Mouse (Mus musculus): Measurements from ENCODE around the gene Jph4. TPM values are rescaled to one million over a fixed set of nuclear protein-coding genes. Genes with fewer than 3 reads are reported as not detected.
A peak's percentile ranks its signal among the peaks of the same experiment; 100 is the strongest.

The Jph4 gene
- polyA plus RNA-seq (2012; fragmentation: generic; extraction: Trizol), result not detected
- long read RNA-seq, experiment 1, result 0 reads
- long read RNA-seq, experiment 2, result 0 reads

- Histone ChIP-seq H3K27me3 (ENCODE audit: control insufficient read depth, insufficient read depth, insufficient read length) (peaks cover 50% of the 10 kb centered on the region), H3K4me3 (ENCODE audit: insufficient read depth, poor library complexity, severe bottlenecking) (no peak within 1 kb of the TSS), H3K36me3 (ENCODE audit: control insufficient read depth, insufficient read depth) (no peaks in the 10 kb centered on the region), H3K79me3 (ENCODE audit: low read depth) (no peaks in the 10 kb centered on the region), H3ac (ENCODE audit: control insufficient read depth, insufficient read length, low read depth) (no peak within 1 kb of the TSS), H3K79me2 (ENCODE audit: control insufficient read depth, insufficient read depth) (no peaks in the 10 kb centered on the region)
- TF ChIP-seq MYOD1 (IDR thresholded peaks at IDR 0.05; ENCODE audit: control insufficient read depth, insufficient read length, low read depth) (no peak), CEBPB (IDR thresholded peaks at IDR 0.05; ENCODE audit: low read depth) (no peak)
Observed at GRCm38 (mm10) chr14:55116425-55117200, at the start of gene Jph4. TSS of gene Jph4 (minus strand) at chr14:55116935.

- Histone ChIP-seq H3K36me3 (ENCODE audit: control insufficient read depth, insufficient read depth) (no peaks in the 10 kb centered on the region), H3K27me3 (ENCODE audit: control insufficient read depth, insufficient read depth, insufficient read length) (peaks cover 7% of the 10 kb centered on the region), H3K4me3 (ENCODE audit: insufficient read depth, poor library complexity, severe bottlenecking) (no peak overlapping the region), H3K79me3 (ENCODE audit: low read depth) (no peaks in the 10 kb centered on the region), H3K79me2 (ENCODE audit: control insufficient read depth, insufficient read depth) (no peaks in the 10 kb centered on the region), H3ac (ENCODE audit: control insufficient read depth, insufficient read length, low read depth) (no peak overlapping the region)
- TF ChIP-seq MYOG (IDR thresholded peaks at IDR 0.05; ENCODE audit: control insufficient read depth, extremely low read depth, insufficient read length) (no peak), MYOD1 (IDR thresholded peaks at IDR 0.05; ENCODE audit: control insufficient read depth, insufficient read length, low read depth) (no peak), CTCF (IDR thresholded peaks at IDR 0.05; ENCODE audit: control insufficient read depth, insufficient read depth, insufficient read length) (no peak), MAX (IDR thresholded peaks at IDR 0.05) (no peak), CEBPB (IDR thresholded peaks at IDR 0.05; ENCODE audit: low read depth) (no peak), FOSL1 (IDR thresholded peaks at IDR 0.05; ENCODE audit: insufficient read depth, low read length, poor library complexity, severe bottlenecking) (no peak), USF1 (IDR thresholded peaks at IDR 0.05; ENCODE audit: low read depth) (no peak)
Observed at GRCm38 (mm10) chr14:55164172-55164806, 47.6 kb upstream of the Jph4 start.

GRCm38 (mm10) chr14:55162168-55162567 is 45.4 kb upstream of the Jph4 start:
- Histone ChIP-seq H3K79me2 (ENCODE audit: control insufficient read depth, insufficient read depth) (no peaks in the 10 kb centered on the region), H3ac (ENCODE audit: control insufficient read depth, insufficient read length, low read depth) (no peak overlapping the region), H3K4me3 (ENCODE audit: insufficient read depth, poor library complexity, severe bottlenecking) (no peak overlapping the region), H3K27me3 (ENCODE audit: control insufficient read depth, insufficient read depth, insufficient read length) (peaks cover 5% of the 10 kb centered on the region), H3K36me3 (ENCODE audit: control insufficient read depth, insufficient read depth) (no peaks in the 10 kb centered on the region), H3K79me3 (ENCODE audit: low read depth) (no peaks in the 10 kb centered on the region)
- TF ChIP-seq MAX (IDR thresholded peaks at IDR 0.05) (no peak), CTCF (IDR thresholded peaks at IDR 0.05; ENCODE audit: control insufficient read depth, insufficient read depth, insufficient read length) (no peak), FOSL1 (IDR thresholded peaks at IDR 0.05; ENCODE audit: insufficient read depth, low read length, poor library complexity, severe bottlenecking) (no peak), MYOD1 (IDR thresholded peaks at IDR 0.05; ENCODE audit: control insufficient read depth, insufficient read length, low read depth) (no peak), MYOG (IDR thresholded peaks at IDR 0.05; ENCODE audit: control insufficient read depth, extremely low read depth, insufficient read length) (no peak), CEBPB (IDR thresholded peaks at IDR 0.05; ENCODE audit: low read depth) (no peak), USF1 (IDR thresholded peaks at IDR 0.05; ENCODE audit: low read depth) (no peak)

- no peaks in the 10 kb centered on the region for H3K36me3 ChIP-seq (ENCODE audit: control insufficient read depth, insufficient read depth)
- H3K79me3 ChIP-seq (ENCODE audit: low read depth), result no peaks in the 10 kb centered on the region
- H3K27me3 ChIP-seq (ENCODE audit: control insufficient read depth, insufficient read depth, insufficient read length), result peaks cover 5% of the 10 kb centered on the region
- H3K79me2 ChIP-seq (ENCODE audit: control insufficient read depth, insufficient read depth), result no peaks in the 10 kb centered on the region
- H3ac ChIP-seq (ENCODE audit: control insufficient read depth, insufficient read length, low read depth), result no peak overlapping the region
- no peak overlapping the region for H3K4me3 ChIP-seq (ENCODE audit: insufficient read depth, poor library complexity, severe bottlenecking)
- TF ChIP-seq CTCF (IDR thresholded peaks at IDR 0.05; ENCODE audit: control insufficient read depth, insufficient read depth, insufficient read length), result peak; percentile 47
- no peak for TF ChIP-seq MAX (IDR thresholded peaks at IDR 0.05)
- no peak for TF ChIP-seq MYOD1 (IDR thresholded peaks at IDR 0.05; ENCODE audit: control insufficient read depth, insufficient read length, low read depth)
- no peak for TF ChIP-seq FOSL1 (IDR thresholded peaks at IDR 0.05; ENCODE audit: insufficient read depth, low read length, poor library complexity, severe bottlenecking)
- no peak for TF ChIP-seq CEBPB (IDR thresholded peaks at IDR 0.05; ENCODE audit: low read depth)
- no peak for TF ChIP-seq MYOG (IDR thresholded peaks at IDR 0.05; ENCODE audit: control insufficient read depth, extremely low read depth, insufficient read length)
Observed at GRCm38 (mm10) chr14:55161098-55161634, 44.4 kb upstream of the Jph4 start.

GRCm38 (mm10) chr14:55160251-55161071 is 43.7 kb upstream of the Jph4 start:
- TF ChIP-seq FOSL1 (IDR thresholded peaks at IDR 0.05; ENCODE audit: insufficient read depth, low read length, poor library complexity, severe bottlenecking) (no peak), MYOD1 (IDR thresholded peaks at IDR 0.05; ENCODE audit: control insufficient read depth, insufficient read length, low read depth) (no peak), USF1 (IDR thresholded peaks at IDR 0.05; ENCODE audit: low read depth) (no peak), MYOG (IDR thresholded peaks at IDR 0.05; ENCODE audit: control insufficient read depth, extremely low read depth, insufficient read length) (no peak), CTCF (IDR thresholded peaks at IDR 0.05; ENCODE audit: control insufficient read depth, insufficient read depth, insufficient read length) (no peak), MAX (IDR thresholded peaks at IDR 0.05) (no peak), CEBPB (IDR thresholded peaks at IDR 0.05; ENCODE audit: low read depth) (no peak)
- H3K36me3 ChIP-seq (ENCODE audit: control insufficient read depth, insufficient read depth), result no peaks in the 10 kb centered on the region
- H3K27me3 ChIP-seq (ENCODE audit: control insufficient read depth, insufficient read depth, insufficient read length), result peaks cover 5% of the 10 kb centered on the region
- no peaks in the 10 kb centered on the region for H3K79me3 ChIP-seq (ENCODE audit: low read depth)
- no peak overlapping the region for H3ac ChIP-seq (ENCODE audit: control insufficient read depth, insufficient read length, low read depth)
- no peaks in the 10 kb centered on the region for H3K79me2 ChIP-seq (ENCODE audit: control insufficient read depth, insufficient read depth)
- H3K4me3 ChIP-seq (ENCODE audit: insufficient read depth, poor library complexity, severe bottlenecking), result no peak overlapping the region
